Mouse (Mus musculus) heart, embryonic 14.5 days (tissue): Measurements from ENCODE around the gene Uvrag. TPM values are rescaled to one million over a fixed set of nuclear protein-coding genes. Genes with fewer than 3 reads are reported as not detected.

ENCODE experiments used
- ATAC-seq: fragments of 200-750 bp; cut with Nextera tagmentation; 2 replicates; pipeline ENCODE4 v1.8.0; 2017; ENCODE audit warnings: low read depth, moderate TSS enrichment; ENCODE audit not compliant: insufficient number of reproducible peaks, insufficient read depth, low FRiP score
- H3K27ac ChIP-seq, 2 experiments: fragments of 200-500 bp in 1 of 2; fragments of 300-500 bp in 1 of 2; sonication (generic) in 1 of 2; replicated peaks in 1 of 2; 2 replicates each; pipeline ENCODE4 v1.5.1; 2012 to 2014; ENCODE audit warnings: low read depth in 2 of 2, low read length in 2 of 2, control low read depth in 1 of 2, mild to moderate bottlenecking in 1 of 2, mixed read lengths in 1 of 2; ENCODE audit not compliant: control insufficient read depth in 1 of 2, insufficient read depth in 1 of 2
- H3K27me3 ChIP-seq: fragments of 300-500 bp; sonication (generic); 2 replicates; pipeline ENCODE4 v1.6.1; 2014; ENCODE audit warnings: mild to moderate bottlenecking, low read length, control low read depth; ENCODE audit not compliant: control insufficient read depth, insufficient read depth
- H3K36me3 ChIP-seq: fragments of 300-500 bp; sonication (generic); 2 replicates; pipeline ENCODE4 v1.6.1; 2014; ENCODE audit warnings: mild to moderate bottlenecking, control low read depth, low read length, mixed read lengths; ENCODE audit not compliant: control insufficient read depth, insufficient read depth
- H3K4me1 ChIP-seq, 2 experiments: fragments of 200-500 bp in 1 of 2; fragments of 300-500 bp in 1 of 2; sonication (generic) in 1 of 2; 2 replicates each; pipeline ENCODE4 v1.6.1; 2012 to 2014; ENCODE audit warnings: low read length in 2 of 2, control low read depth in 1 of 2, mixed read lengths in 1 of 2; ENCODE audit not compliant: control insufficient read depth in 2 of 2, insufficient read depth in 2 of 2
- H3K4me2 ChIP-seq: fragments of 300-500 bp; sonication (generic); 2 replicates; pipeline ENCODE4 v1.6.1; 2014; ENCODE audit warnings: mild to moderate bottlenecking, low read length
- H3K4me3 ChIP-seq, 2 experiments: fragments of 200-500 bp in 1 of 2; fragments of 300-500 bp in 1 of 2; sonication (generic) in 1 of 2; 2 replicates each; pipeline ENCODE4 v1.5.1; 2012 to 2014; ENCODE audit warnings: low read length in 2 of 2, mild to moderate bottlenecking in 2 of 2, control low read depth in 1 of 2, low read depth in 1 of 2, moderate library complexity in 1 of 2; ENCODE audit not compliant: control insufficient read depth in 1 of 2, insufficient read depth in 1 of 2
- H3K9ac ChIP-seq: fragments of 300-500 bp; sonication (generic); 2 replicates; pipeline ENCODE4 v1.6.1; 2014; ENCODE audit warnings: mild to moderate bottlenecking, low read length
- H3K9me3 ChIP-seq: fragments of 300-500 bp; sonication (generic); 2 replicates; pipeline ENCODE4 v1.6.1; 2016; ENCODE audit warnings: low read length, control low read depth; ENCODE audit not compliant: control insufficient read depth
- WGBS: fragments of 180-500 bp; shearing (Covaris S2); extraction: QIAGEN DNeasy Blood & Tissue Kit; methylation state at CpG from one replicate; pipeline ENCODE4 v1.1.7; 2014; 5-methylcytosine and 5-hydroxymethylcytosine counted together
- polyA plus RNA-seq: library from polyadenylated mRNA; unstranded; fragments of >200 nt; fragmentation: Nextera tagmentation; extraction: Ambion mirVana; gene quantifications from 2 replicates; pipeline ENCODE4 v1.2.1, GENCODE M21; 2014

Uvrag gene
- polyA plus RNA-seq, 1 experiment from 2014 or later, result 18.9 TPM

GRCm38 (mm10) chr7:99164873-99165410 lies 24.0 kb upstream of the Uvrag start:
- Histone ChIP-seq H3K4me2 (no peak overlapping the region), H3K27ac (no peak overlapping the region), H3K9ac (no peak overlapping the region), H3K36me3 (no peaks in the 10 kb centered on the region), H3K4me1 (peaks cover 10 to 15% of the 10 kb centered on the region in 2 experiments), H3K9me3 (no peaks in the 10 kb centered on the region), H3K4me3 (no peak overlapping the region), H3K27me3 (no peaks in the 10 kb centered on the region)
- WGBS, result 88% methylated on average over 7 of the region's 7 CpGs
- ATAC-seq, result no peak

GRCm38 (mm10) chr7:99162462-99162861 lies 21.5 kb upstream of the Uvrag start:
- H3K4me2 ChIP-seq, result no peak overlapping the region
- no peaks in the 10 kb centered on the region for H3K27me3 ChIP-seq
- H3K36me3 ChIP-seq, result no peaks in the 10 kb centered on the region
- H3K9ac ChIP-seq, result no peak overlapping the region
- ATAC-seq, result no peak
- WGBS, result 92% methylated on average over 7 of the region's 7 CpGs
- peaks cover 10 to 15% of the 10 kb centered on the region in 2 experiments for H3K4me1 ChIP-seq
- H3K9me3 ChIP-seq, result no peaks in the 10 kb centered on the region
- H3K27ac ChIP-seq, result no peak overlapping the region
- H3K4me3 ChIP-seq, result no peak overlapping the region

DNA sequence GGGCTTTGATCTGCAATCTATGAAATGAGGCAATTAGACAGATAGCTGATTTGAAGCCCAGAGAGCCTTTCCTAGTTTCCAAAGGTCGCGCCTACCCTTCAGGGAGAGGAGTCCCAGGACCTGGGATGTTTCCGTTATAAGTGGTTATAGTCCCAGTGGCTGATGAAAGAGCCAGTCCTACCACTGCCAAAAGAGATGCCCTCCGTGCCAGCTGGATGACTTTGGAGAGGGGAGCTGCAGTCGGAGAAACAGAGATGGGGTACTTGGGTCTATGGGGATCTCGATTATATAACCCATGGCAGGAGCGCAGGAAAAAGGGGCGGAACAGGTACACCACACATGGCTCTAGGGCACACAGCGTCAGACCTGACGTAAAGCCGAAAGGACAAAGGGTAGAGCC lies 21.0 kb upstream of the Uvrag start:
- Histone ChIP-seq H3K4me1 (peaks cover 10 to 15% of the 10 kb centered on the region in 2 experiments), H3K36me3 (no peaks in the 10 kb centered on the region), H3K4me2 (no peak overlapping the region), H3K4me3 (no peak overlapping the region), H3K9ac (no peak overlapping the region), H3K27ac (no peak overlapping the region), H3K9me3 (no peaks in the 10 kb centered on the region), H3K27me3 (no peaks in the 10 kb centered on the region)
- no peak for ATAC-seq
- 75% methylated on average over 11 of the region's 11 CpGs for WGBS

DNA sequence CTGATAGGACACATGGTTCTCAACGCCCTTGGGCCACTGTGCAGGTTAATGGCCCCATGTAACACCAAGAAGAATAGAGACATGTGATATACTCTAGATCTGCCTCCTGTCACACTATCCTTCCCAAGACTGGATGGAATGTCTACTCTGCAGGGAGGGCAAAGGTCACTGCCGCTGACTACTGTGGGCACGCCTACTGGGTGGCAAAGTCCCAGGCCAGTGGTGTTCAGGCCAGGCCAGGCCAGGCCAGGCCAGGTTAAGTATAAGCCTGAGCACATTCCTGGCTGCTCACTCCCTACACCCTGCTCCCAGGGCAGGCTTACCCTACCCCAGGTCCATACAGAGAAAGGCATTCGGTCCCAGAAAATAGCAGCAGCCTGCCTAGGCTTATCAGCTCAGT lies 20.6 kb upstream of the Uvrag start:
- no peak overlapping the region for H3K9ac ChIP-seq
- peaks cover 13 to 15% of the 10 kb centered on the region in 2 experiments for H3K4me1 ChIP-seq
- H3K4me2 ChIP-seq, result no peak overlapping the region
- no peaks in the 10 kb centered on the region for H3K9me3 ChIP-seq
- no peak for ATAC-seq
- H3K27me3 ChIP-seq, result no peaks in the 10 kb centered on the region
- H3K27ac ChIP-seq, result no peak overlapping the region
- no peaks in the 10 kb centered on the region for H3K36me3 ChIP-seq
- 28% methylated on average over 4 of the region's 4 CpGs for WGBS
- H3K4me3 ChIP-seq, result no peak overlapping the region

DNA sequence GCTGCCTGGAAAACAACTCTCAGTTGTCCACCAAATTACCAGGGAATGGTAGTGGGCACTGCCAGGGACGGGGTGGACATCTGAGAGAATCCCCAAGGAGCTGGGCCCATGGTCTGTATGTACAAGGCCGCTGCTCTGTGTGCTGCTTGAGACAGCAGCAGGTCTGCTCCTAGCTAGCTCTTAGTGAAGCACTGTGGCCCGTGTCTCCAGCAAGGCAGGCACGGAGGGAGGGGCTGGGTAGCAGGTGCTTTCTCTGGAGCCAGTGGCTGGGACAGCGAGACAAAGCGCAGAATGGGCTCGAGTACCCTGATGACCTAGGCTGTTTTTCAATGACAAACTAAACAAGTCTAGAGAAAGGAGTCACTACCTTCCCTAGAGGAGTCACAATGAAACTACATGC lies 20.1 kb upstream of the Uvrag start:
- no peaks in the 10 kb centered on the region for H3K27me3 ChIP-seq
- no peak overlapping the region for H3K4me2 ChIP-seq
- no peak overlapping the region for H3K4me3 ChIP-seq
- no peak overlapping the region for H3K9ac ChIP-seq
- H3K4me1 ChIP-seq, result peaks cover 16 to 17% of the 10 kb centered on the region in 2 experiments
- no peak for ATAC-seq
- no peaks in the 10 kb centered on the region for H3K36me3 ChIP-seq
- no peaks in the 10 kb centered on the region for H3K9me3 ChIP-seq
- H3K27ac ChIP-seq, result no peak overlapping the region
- 86% methylated on average over 7 of the region's 7 CpGs for WGBS

DNA sequence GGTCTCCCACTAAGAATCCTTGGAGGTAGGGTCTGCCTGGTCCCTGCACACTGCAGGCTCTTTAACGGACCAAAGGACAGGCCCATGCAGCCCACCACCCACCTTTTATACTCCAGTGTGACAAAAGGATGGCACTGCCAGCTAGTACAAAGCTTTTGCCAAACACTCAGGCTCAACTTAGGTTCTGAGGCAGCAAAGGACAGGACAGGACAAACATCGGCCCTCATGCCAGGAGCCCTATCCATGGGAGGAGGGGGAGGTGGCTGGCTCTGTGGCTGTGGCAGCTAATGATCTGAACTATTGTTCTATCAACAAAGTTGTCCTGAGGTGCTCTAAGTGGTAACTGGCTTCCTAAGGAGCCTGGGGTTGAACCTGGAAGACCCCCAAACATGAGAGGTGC lies 18.5 kb upstream of the Uvrag start:
- Histone ChIP-seq H3K27ac (no peak overlapping the region), H3K4me2 (no peak overlapping the region), H3K27me3 (no peaks in the 10 kb centered on the region), H3K9ac (no peak overlapping the region), H3K9me3 (no peaks in the 10 kb centered on the region), H3K36me3 (no peaks in the 10 kb centered on the region), H3K4me3 (no peak overlapping the region), H3K4me1 (peaks cover 22 to 27% of the 10 kb centered on the region in 2 experiments)
- WGBS, result 88% methylated on average over 2 of the region's 2 CpGs
- no peak for ATAC-seq

DNA sequence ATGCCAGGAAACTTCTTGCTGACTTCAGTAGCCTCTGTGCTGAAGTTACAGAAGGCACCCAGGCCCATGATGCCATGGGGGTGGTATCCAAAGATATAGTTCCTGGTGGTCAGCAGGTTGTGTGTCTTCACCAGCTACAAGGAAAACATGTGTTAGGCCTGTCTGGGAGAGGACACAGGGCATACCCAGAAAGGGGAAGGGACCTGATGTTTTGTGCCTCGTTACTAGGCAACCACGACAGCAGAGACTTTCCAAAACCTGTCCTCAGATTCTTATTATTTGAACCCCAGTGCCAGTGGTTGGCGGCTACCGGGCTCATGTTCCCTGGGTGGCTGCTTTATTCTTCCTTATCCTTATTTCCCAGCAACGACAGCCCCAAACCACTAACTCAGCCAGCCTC lies 18.0 kb upstream of the Uvrag start:
- H3K27me3 ChIP-seq, result no peaks in the 10 kb centered on the region
- H3K4me1 ChIP-seq, result peaks cover 22 to 27% of the 10 kb centered on the region in 2 experiments
- H3K9ac ChIP-seq, result no peak overlapping the region
- H3K27ac ChIP-seq, result no peak overlapping the region
- ATAC-seq, result no peak
- H3K4me3 ChIP-seq, result no peak overlapping the region
- H3K4me2 ChIP-seq, result no peak overlapping the region
- no peaks in the 10 kb centered on the region for H3K36me3 ChIP-seq
- 62% methylated on average over 5 of the region's 5 CpGs for whole genome bisulfite sequencing
- H3K9me3 ChIP-seq, result no peaks in the 10 kb centered on the region

GRCm38 (mm10) chr7:99158011-99158410 lies 17.1 kb upstream of the Uvrag start:
- no peak overlapping the region for H3K9ac ChIP-seq
- H3K9me3 ChIP-seq, result no peaks in the 10 kb centered on the region
- H3K4me1 ChIP-seq, result peaks cover 22 to 27% of the 10 kb centered on the region in 2 experiments
- no peak overlapping the region for H3K4me2 ChIP-seq
- H3K4me3 ChIP-seq, result no peak overlapping the region
- H3K27me3 ChIP-seq, result no peaks in the 10 kb centered on the region
- no peaks in the 10 kb centered on the region for H3K36me3 ChIP-seq
- WGBS, result 79% methylated on average over 8 of the region's 8 CpGs
- no peak overlapping the region for H3K27ac ChIP-seq
- ATAC-seq, result no peak
